18 mouse cellular contexts compared by ENCODE assay signal in the genomic region with DNA sequence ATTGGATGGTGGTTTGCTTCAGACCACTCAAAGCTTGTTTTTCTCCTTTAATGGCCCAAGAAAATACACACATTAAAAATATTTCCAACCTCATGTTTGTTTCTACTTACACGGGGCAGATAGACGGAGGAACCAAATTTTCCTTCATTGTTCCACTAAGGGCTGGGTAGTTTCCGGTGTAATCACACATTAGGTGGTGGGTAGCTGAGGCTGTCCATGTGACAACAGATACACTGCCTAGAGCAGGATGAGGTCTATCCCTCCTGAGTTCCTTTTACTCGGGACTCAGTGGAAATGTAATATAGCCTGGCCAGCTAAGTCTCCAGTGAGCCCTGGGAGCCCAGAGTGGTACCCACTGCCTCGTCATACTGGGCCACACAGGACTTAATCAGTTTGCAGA.
DNase-seq lines count a peak whose midpoint lies in the region; ATAC-seq lines count a peak whose summit lies in the region.
"Had no signal": no experiment of that assay in that cellular context is flagged by ENCODE, and none has a peak within 500 bp of the region (broad histone marks: within the 10 kb centered on the region; RNA-seq: fewer than 3 reads in every experiment).

No protein-coding gene starts in this region.

- ATAC-seq in CD4-positive, CD25-positive, alpha-beta regulatory T cell, adult 4 months = peak; percentile 51
- peak; percentile 81 for ATAC-seq in inflammation-experienced regulatory T-cells, adult 6 months
- ATAC-seq in limb, embryonic 13.5 days (ENCODE audit: low FRiP score, low read depth) = no peak
- ATAC-seq: forebrain, embryonic 13.5 days; forebrain, embryonic 15.5 days; forebrain, postnatal 0 days had no signal

- no peaks in the 10 kb centered on the region for H3K9me3 ChIP-seq in limb, embryonic 13.5 days
- H3K9me3 ChIP-seq: embryonic facial prominence, embryonic 10.5 days; embryonic facial prominence, embryonic 12.5 days; forebrain, embryonic 15.5 days had no signal

- H3K27me3 ChIP-seq in limb, embryonic 13.5 days = peaks cover 45% of the 10 kb centered on the region
- H3K27me3 ChIP-seq: embryonic facial prominence, embryonic 12.5 days; forebrain, embryonic 15.5 days had no signal

- no peak overlapping the region for H3K4me2 ChIP-seq in limb, embryonic 13.5 days (replicated peaks)
- H3K4me2 ChIP-seq: embryonic facial prominence, embryonic 12.5 days; forebrain, embryonic 13.5 days; forebrain, embryonic 15.5 days had no signal

- no peak for DNase-seq in adrenal gland, postnatal 14 days
- DNase-seq in kidney, postnatal 10 days = no peak
- no peak for DNase-seq in layer of hippocampus, adult 8-10 months (ENCODE audit: low spot score in 2 of 2)
- DNase-seq: adrenal gland, adult 8-10 months; adrenal gland, postnatal 25 days; cerebellum, adult 11 months; cerebellum, adult 18-20 months; cerebellum, adult 8-10 months; cerebellum, adult 9-11 months; cerebellum, postnatal 25 days had no signal

- no peak overlapping the region for H3K4me3 ChIP-seq in limb, embryonic 13.5 days
- H3K4me3 ChIP-seq: embryonic facial prominence, embryonic 10.5 days; embryonic facial prominence, embryonic 12.5 days; forebrain, embryonic 13.5 days; forebrain, embryonic 15.5 days had no signal

- WGBS in limb, embryonic 13.5 days = 67% methylated on average over 5 of the region's 5 CpGs

- H3K36me3 ChIP-seq in limb, embryonic 13.5 days = no peaks in the 10 kb centered on the region
- H3K36me3 ChIP-seq: embryonic facial prominence, embryonic 10.5 days; embryonic facial prominence, embryonic 12.5 days; forebrain, embryonic 15.5 days had no signal

- peaks cover 20% of the 10 kb centered on the region for H3K4me1 ChIP-seq in limb, embryonic 13.5 days

- H3K27ac ChIP-seq in limb, embryonic 13.5 days = peak overlapping the region; percentile 28; the same call in 1 of the 2 replicates
- H3K27ac ChIP-seq: embryonic facial prominence, embryonic 12.5 days; forebrain, embryonic 15.5 days had no signal

- no peak overlapping the region for H3K9ac ChIP-seq in limb, embryonic 13.5 days
- H3K9ac ChIP-seq: embryonic facial prominence, embryonic 12.5 days; forebrain, embryonic 13.5 days; forebrain, embryonic 15.5 days; forebrain, postnatal 0 days had no signal
